Mouse (Mus musculus) heart, embryonic 14.5 days (tissue): ENCODE data around the gene Gabbr2. TPM values are rescaled to one million over a fixed set of nuclear protein-coding genes. Genes with fewer than 3 reads are reported as not detected.
A peak's percentile ranks its signal among the peaks of the same experiment; 100 is the strongest.
"Not testable (repeated sequence)": the region's sequence is repeated elsewhere in the genome, so short reads cannot be mapped to it uniquely, and the experiment has no call there.

Experiments
- ATAC-seq: fragments of 200-750 bp; cut with Nextera tagmentation; 2 replicates; pipeline ENCODE4 v1.8.0; 2017; ENCODE audit warnings: low read depth, moderate TSS enrichment; ENCODE audit not compliant: insufficient number of reproducible peaks, insufficient read depth, low FRiP score
- H3K27ac ChIP-seq, 2 experiments: fragments of 200-500 bp in 1 of 2; fragments of 300-500 bp in 1 of 2; sonication (generic) in 1 of 2; replicated peaks in 1 of 2; 2 replicates each; pipeline ENCODE4 v1.5.1; 2012 to 2014; ENCODE audit warnings: low read depth in 2 of 2, low read length in 2 of 2, control low read depth in 1 of 2, mild to moderate bottlenecking in 1 of 2, mixed read lengths in 1 of 2; ENCODE audit not compliant: control insufficient read depth in 1 of 2, insufficient read depth in 1 of 2
- H3K27me3 ChIP-seq: fragments of 300-500 bp; sonication (generic); 2 replicates; pipeline ENCODE4 v1.6.1; 2014; ENCODE audit warnings: mild to moderate bottlenecking, low read length, control low read depth; ENCODE audit not compliant: control insufficient read depth, insufficient read depth
- H3K36me3 ChIP-seq: fragments of 300-500 bp; sonication (generic); 2 replicates; pipeline ENCODE4 v1.6.1; 2014; ENCODE audit warnings: mild to moderate bottlenecking, control low read depth, low read length, mixed read lengths; ENCODE audit not compliant: control insufficient read depth, insufficient read depth
- H3K4me1 ChIP-seq, 2 experiments: fragments of 200-500 bp in 1 of 2; fragments of 300-500 bp in 1 of 2; sonication (generic) in 1 of 2; 2 replicates each; pipeline ENCODE4 v1.6.1; 2012 to 2014; ENCODE audit warnings: low read length in 2 of 2, control low read depth in 1 of 2, mixed read lengths in 1 of 2; ENCODE audit not compliant: control insufficient read depth in 2 of 2, insufficient read depth in 2 of 2
- H3K4me2 ChIP-seq: fragments of 300-500 bp; sonication (generic); 2 replicates; pipeline ENCODE4 v1.6.1; 2014; ENCODE audit warnings: mild to moderate bottlenecking, low read length
- H3K4me3 ChIP-seq, 2 experiments: fragments of 200-500 bp in 1 of 2; fragments of 300-500 bp in 1 of 2; sonication (generic) in 1 of 2; 2 replicates each; pipeline ENCODE4 v1.5.1; 2012 to 2014; ENCODE audit warnings: low read length in 2 of 2, mild to moderate bottlenecking in 2 of 2, control low read depth in 1 of 2, low read depth in 1 of 2, moderate library complexity in 1 of 2; ENCODE audit not compliant: control insufficient read depth in 1 of 2, insufficient read depth in 1 of 2
- H3K9ac ChIP-seq: fragments of 300-500 bp; sonication (generic); 2 replicates; pipeline ENCODE4 v1.6.1; 2014; ENCODE audit warnings: mild to moderate bottlenecking, low read length
- H3K9me3 ChIP-seq: fragments of 300-500 bp; sonication (generic); 2 replicates; pipeline ENCODE4 v1.6.1; 2016; ENCODE audit warnings: low read length, control low read depth; ENCODE audit not compliant: control insufficient read depth
- WGBS: fragments of 180-500 bp; shearing (Covaris S2); extraction: QIAGEN DNeasy Blood & Tissue Kit; methylation state at CpG from one replicate; pipeline ENCODE4 v1.1.7; 2014; 5-methylcytosine and 5-hydroxymethylcytosine counted together
- polyA plus RNA-seq: library from polyadenylated mRNA; unstranded; fragments of >200 nt; fragmentation: Nextera tagmentation; extraction: Ambion mirVana; gene quantifications from 2 replicates; pipeline ENCODE4 v1.2.1, GENCODE M21; 2014

Gabbr2 gene
- polyA plus RNA-seq, 1 experiment from 2014 or later: 0.08 TPM

DNA sequence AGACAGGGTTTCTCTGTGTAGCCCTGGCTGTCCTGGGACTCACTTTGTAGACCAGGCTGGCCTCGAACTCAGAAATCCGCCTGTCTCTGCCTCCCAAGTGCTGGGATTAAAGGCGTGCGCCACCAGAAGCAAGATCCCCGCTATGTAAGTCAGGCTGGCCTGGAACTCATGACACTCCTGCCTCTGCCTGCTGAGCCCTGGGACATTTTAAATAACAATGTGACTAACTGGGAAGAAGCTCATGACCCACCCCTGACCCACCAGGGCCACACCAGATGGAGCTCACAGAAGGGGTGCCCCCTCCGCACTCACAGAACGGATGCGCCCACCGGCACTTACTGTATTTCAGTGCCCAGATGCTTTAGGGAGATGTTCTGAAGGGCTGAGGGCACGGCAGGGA is 354.4 kb downstream of the Gabbr2 start:
- not testable (repeated sequence) for H3K27me3 ChIP-seq, H3K4me3 ChIP-seq, H3K4me2 ChIP-seq, ATAC-seq, H3K9ac ChIP-seq, H3K9me3 ChIP-seq, H3K4me1 ChIP-seq, H3K36me3 ChIP-seq, H3K27ac ChIP-seq
- 91% methylated on average over 10 of the region's 10 CpGs for WGBS

DNA sequence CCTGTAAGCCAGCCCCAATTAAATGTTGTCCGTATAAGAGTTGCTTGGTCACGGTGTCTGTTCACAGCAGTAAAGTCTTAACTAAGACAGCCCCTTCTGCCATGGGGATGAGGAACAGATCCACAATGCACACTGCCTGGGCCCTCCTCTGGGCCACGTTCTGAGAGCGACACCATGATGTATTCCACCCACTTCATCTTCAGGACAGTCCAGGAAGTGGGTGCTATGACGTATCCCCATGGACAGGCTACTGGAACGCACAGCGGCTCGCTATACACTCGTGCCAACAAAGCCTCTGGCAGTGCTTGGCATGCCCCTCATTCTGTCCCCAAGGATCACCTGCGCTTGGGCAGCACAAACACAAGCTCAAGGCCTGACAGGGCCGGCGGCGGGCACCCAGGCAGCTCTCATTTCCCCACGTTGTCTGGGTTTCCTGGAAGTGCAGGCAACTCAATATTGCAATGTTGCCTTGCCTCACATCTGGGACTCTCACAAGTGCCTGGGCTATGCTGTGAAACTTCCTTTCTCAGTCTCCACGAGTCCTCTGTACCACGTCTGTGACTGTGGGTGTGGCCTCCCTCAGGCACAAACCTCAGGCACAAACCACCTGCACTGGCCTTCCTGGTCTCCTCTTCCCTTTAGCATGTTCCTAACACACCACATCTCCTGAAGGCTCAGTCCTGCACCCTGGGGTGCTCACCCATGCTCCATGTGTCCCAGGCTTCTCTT is 355.8 kb downstream of the Gabbr2 start:
- no peak overlapping the region for H3K27ac ChIP-seq
- H3K9me3 ChIP-seq: no peaks in the 10 kb centered on the region
- H3K9ac ChIP-seq: no peak overlapping the region
- ATAC-seq: no peak
- H3K4me3 ChIP-seq: no peak overlapping the region
- H3K4me2 ChIP-seq: no peak overlapping the region
- H3K36me3 ChIP-seq: no peaks in the 10 kb centered on the region
- H3K27me3 ChIP-seq: no peaks in the 10 kb centered on the region
- 79% methylated on average over 16 of the region's 16 CpGs for WGBS
- H3K4me1 ChIP-seq: no peaks in the 10 kb centered on the region

DNA sequence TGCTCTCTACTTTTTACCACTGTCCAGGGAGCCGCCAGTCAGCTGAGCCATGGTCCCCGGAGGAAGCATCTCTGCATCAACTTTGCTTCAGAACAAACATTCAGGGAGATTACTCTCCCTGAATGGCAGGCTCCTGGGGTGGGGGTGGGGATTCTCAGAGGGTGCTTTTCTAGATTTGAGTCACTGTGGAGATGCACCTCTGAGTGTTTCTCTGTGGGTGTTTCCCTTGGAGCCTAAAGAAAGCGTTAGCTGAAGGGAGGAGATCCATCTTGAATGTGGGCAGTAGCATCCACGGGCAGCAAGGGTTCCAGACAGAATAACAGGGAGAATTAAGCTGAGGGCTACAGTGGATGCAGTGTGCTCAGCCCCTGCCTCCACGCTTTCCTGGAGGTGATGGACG is 356.8 kb downstream of the Gabbr2 start:
- Histone ChIP-seq H3K9me3 (no peaks in the 10 kb centered on the region), H3K36me3 (no peaks in the 10 kb centered on the region), H3K27ac (no peak overlapping the region), H3K4me2 (no peak overlapping the region), H3K4me3 (no peak overlapping the region), H3K4me1 (no peaks in the 10 kb centered on the region), H3K27me3 (no peaks in the 10 kb centered on the region), H3K9ac (no peak overlapping the region)
- 49% methylated on average over 6 of the region's 6 CpGs for WGBS
- no peak for ATAC-seq

DNA sequence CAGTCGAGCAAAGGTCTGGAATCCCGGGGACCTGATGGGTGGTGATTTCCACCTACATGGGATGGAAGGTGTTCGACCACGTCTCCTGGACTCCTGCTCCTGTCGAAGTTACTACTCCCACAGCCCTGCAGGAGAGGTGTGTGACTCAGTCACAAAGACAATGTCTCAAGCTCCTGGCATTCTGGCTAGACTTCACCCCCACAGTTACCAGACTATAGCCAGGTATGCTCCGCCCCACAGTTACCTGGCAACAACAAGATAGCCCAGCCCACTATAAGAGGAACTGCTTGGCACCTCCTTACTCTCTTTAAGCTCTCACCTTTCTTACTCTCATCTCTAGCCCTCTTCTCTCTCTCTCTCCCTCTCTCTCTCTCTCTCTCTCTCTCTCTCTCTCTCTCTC is 358.1 kb downstream of the Gabbr2 start:
- not testable (repeated sequence) for H3K9me3 ChIP-seq, H3K27ac ChIP-seq, H3K9ac ChIP-seq, H3K27me3 ChIP-seq, H3K4me2 ChIP-seq, ATAC-seq, H3K36me3 ChIP-seq, H3K4me3 ChIP-seq, H3K4me1 ChIP-seq
- WGBS: 76% methylated on average over 6 of the region's 6 CpGs

DNA sequence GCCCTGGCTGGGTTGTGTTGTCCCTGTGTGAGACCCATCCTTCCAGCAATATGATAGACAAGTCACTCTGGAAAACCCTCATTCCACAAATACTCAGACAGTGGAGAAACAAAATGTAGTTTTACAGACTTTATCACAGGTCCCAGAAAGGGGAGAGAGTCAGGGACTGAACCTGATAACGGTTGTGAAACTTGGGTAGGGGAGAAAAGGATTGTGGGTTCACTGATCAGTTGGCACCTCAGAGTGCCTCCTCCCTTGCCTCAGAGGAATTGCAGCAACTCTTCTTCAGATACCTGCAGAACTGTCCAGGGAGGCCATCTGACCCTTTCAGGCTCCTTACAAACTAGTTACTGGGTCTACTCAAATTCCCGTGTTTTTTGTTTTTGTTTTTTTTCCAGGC is 359.2 kb downstream of the Gabbr2 start:
- no peaks in the 10 kb centered on the region for H3K36me3 ChIP-seq
- H3K27ac ChIP-seq: no peak overlapping the region
- no peak overlapping the region for H3K9ac ChIP-seq
- peaks cover 4 to 8% of the 10 kb centered on the region in 2 experiments for H3K4me1 ChIP-seq
- H3K4me3 ChIP-seq: no peak overlapping the region
- no peak for ATAC-seq
- H3K9me3 ChIP-seq: no peaks in the 10 kb centered on the region
- H3K27me3 ChIP-seq: no peaks in the 10 kb centered on the region
- H3K4me2 ChIP-seq: no peak overlapping the region
- 46% methylated on average over 2 of the region's 2 CpGs for WGBS

DNA sequence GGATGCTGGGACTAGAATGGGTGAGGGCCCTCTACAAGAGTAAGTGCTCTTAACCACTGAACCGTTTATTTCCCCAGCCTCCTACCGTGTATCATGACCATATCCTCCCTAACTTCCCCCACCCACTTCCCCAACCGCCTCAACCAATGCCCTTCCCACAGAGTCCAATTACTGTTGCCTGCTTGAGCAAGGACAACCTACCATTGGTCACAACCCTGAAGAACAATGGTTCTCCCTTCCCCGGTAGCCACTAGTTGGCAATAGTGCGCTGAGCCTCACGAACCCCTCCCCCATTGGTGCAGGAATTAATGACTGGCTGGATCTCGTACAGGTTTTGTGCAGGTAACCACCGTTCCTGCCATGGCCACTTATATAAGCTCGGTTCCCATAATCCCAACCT is 361.3 kb downstream of the Gabbr2 start:
- H3K36me3 ChIP-seq: no peaks in the 10 kb centered on the region
- no peaks in the 10 kb centered on the region for H3K9me3 ChIP-seq
- H3K4me2 ChIP-seq: no peak overlapping the region
- no peak for ATAC-seq
- H3K4me1 ChIP-seq: peaks cover 4 to 8% of the 10 kb centered on the region in 2 experiments
- no peak overlapping the region for H3K9ac ChIP-seq
- WGBS: 57% methylated on average over 9 of the region's 9 CpGs
- H3K4me3 ChIP-seq: no peak overlapping the region
- no peak overlapping the region for H3K27ac ChIP-seq
- no peaks in the 10 kb centered on the region for H3K27me3 ChIP-seq

DNA sequence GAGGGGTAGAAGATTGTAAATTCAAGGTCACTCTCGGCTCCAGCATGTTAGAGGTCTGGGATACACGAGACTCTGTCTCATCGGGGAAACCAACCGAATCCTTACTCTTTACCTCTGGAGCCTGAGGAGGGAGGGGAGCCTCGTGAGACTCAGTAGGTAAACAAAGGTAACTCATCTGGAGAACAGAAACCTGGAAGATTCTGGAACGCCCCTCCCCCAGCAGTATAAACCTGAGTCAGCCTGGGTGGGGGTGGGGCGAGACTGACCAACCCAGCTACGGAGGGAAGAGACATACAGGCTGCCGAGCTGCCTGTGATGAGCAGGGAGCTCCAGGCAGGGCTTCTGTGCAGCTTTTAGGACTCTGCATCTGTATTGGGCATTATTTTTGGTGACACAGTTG is 362.8 kb downstream of the Gabbr2 start:
- H3K9me3 ChIP-seq: no peaks in the 10 kb centered on the region
- WGBS: 27% methylated on average over 9 of the region's 9 CpGs
- H3K36me3 ChIP-seq: no peaks in the 10 kb centered on the region
- no peaks in the 10 kb centered on the region for H3K27me3 ChIP-seq
- no peak overlapping the region for H3K4me3 ChIP-seq
- H3K9ac ChIP-seq: peak overlapping the region; percentile 25; the same call in 1 of the 2 replicates
- H3K27ac ChIP-seq: no peak overlapping the region
- ATAC-seq: no peak
- H3K4me2 ChIP-seq: peak overlapping the region; percentile 50
- peaks cover 4 to 8% of the 10 kb centered on the region in 2 experiments for H3K4me1 ChIP-seq

DNA sequence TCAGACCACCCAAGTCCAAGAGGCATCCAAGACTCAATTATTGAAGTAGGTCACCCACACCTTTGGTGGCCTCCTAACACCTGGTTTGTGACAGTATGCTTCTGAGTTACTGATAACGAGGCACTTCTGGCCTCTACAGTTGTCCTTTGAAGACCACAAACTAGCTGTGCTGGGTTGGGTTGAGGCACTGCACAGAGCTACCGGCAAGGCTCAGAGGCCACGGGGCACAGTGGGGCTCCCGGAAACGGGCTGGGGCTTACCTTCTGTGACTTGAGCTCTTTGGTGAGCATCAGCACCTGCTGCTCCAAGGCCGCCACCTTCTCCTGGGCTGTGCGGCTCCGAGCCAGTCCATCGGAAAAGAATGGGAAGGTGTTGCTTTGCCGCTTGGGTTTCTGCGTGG is 363.6 kb downstream of the Gabbr2 start:
- H3K4me3 ChIP-seq: no peak overlapping the region
- H3K4me2 ChIP-seq: no peak overlapping the region
- no peaks in the 10 kb centered on the region for H3K27me3 ChIP-seq
- no peaks in the 10 kb centered on the region for H3K36me3 ChIP-seq
- H3K27ac ChIP-seq: no peak overlapping the region
- H3K4me1 ChIP-seq: peaks cover 4 to 8% of the 10 kb centered on the region in 2 experiments
- H3K9ac ChIP-seq: no peak overlapping the region
- WGBS: 76% methylated on average over 11 of the region's 11 CpGs
- no peaks in the 10 kb centered on the region for H3K9me3 ChIP-seq
- no peak for ATAC-seq
